Mouse (Mus musculus) heart, postnatal 25 days (tissue): ENCODE measurements around the gene Noxo1. TPM values are rescaled to one million over a fixed set of nuclear protein-coding genes. Genes with fewer than 3 reads are reported as not detected.
"Not testable (repeated sequence)": the region's sequence is repeated elsewhere in the genome, so short reads cannot be mapped to it uniquely, and the experiment has no call there.

Experiments used
- DNase-seq: peaks from one replicate; pipeline ENCODE4 v3.0.0; 2022; ENCODE audit warnings: low spot score
- intact Hi-C: fragments of 180-260 bp; cut with DNase I; formaldehyde crosslinking; loops from one replicate; pipeline ENCODE4 v1.15.1; 2025
- total RNA-seq, 2 experiments: library from RNA; stranded (reverse); gene quantifications; 2 replicates each; pipeline ENCODE4 v1.2.3; 2021

Gene Noxo1
- total RNA-seq, 2 experiments from 2014 or later = 0.50 to 0.55 TPM

DNA sequence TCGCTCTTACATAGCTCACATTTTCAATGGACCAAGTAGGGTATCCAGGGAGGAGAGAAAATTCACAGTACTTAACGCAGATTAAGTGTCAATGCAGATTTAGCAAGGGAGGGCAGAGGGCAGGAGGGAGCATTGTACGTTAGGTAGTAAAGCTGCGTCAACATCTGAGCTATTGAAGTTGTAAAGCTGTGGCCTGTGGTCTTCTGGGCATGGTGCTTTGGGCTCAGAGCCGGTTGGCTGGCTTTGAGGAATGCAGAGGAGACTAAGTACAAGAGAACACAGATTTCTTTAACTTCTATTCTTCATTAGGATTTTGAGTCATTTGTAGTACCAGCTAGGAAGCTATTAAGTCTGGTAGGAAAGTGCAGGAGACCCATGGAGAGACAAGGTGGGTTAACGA lies 19.5 kb downstream of the Noxo1 start:
- no peak for DNase-seq
- intact Hi-C loops = loop anchor here (5.0 kb wide), 1 partner anchor 188 kb away; the partner anchor contains the start of gene Traf7

- intact Hi-C loops = loop anchor here (5.0 kb wide), 1 partner anchor 189 kb away; the partner anchor contains the start of gene Traf7
- no peak for DNase-seq
These were observed 20.2 kb downstream of the Noxo1 start for GRCm38 (mm10) chr17:24716166-24716682.

GRCm38 (mm10) chr17:24717943-24718342 lies 21.9 kb downstream of the Noxo1 start, which contains the start of the genes Rnf151 and Rps2:
Gene Rnf151, minus strand, starts transcription at chr17:24718063.
Gene Rps2, plus strand, starts transcription at chr17:24718116.
- no peak for DNase-seq
- intact Hi-C loops = loop anchor here (5.0 kb wide), 1 partner anchor 191 kb away; the partner anchor contains the start of gene Traf7

- intact Hi-C loops = loop anchor here (5.0 kb wide), 1 partner anchor 192 kb away; the partner anchor contains the start of gene Traf7
These were observed 22.9 kb downstream of the Noxo1 start for GRCm38 (mm10) chr17:24718938-24719337.

GRCm38 (mm10) chr17:24719494-24720222 lies 23.6 kb downstream of the Noxo1 start:
- intact Hi-C loops = loop anchor here (5.0 kb wide), 1 partner anchor 192 kb away; the partner anchor contains the start of gene Traf7
- peak; percentile 97 for DNase-seq

More at GRCm38 (mm10) chr17:24718938-24719337, 22.9 kb downstream of the Noxo1 start:
- not testable (repeated sequence) for DNase-seq

- intact Hi-C loops, DNase-seq: not testable (repeated sequence)
These were observed 24.6 kb downstream of the Noxo1 start for GRCm38 (mm10) chr17:24720616-24721015.

DNA sequence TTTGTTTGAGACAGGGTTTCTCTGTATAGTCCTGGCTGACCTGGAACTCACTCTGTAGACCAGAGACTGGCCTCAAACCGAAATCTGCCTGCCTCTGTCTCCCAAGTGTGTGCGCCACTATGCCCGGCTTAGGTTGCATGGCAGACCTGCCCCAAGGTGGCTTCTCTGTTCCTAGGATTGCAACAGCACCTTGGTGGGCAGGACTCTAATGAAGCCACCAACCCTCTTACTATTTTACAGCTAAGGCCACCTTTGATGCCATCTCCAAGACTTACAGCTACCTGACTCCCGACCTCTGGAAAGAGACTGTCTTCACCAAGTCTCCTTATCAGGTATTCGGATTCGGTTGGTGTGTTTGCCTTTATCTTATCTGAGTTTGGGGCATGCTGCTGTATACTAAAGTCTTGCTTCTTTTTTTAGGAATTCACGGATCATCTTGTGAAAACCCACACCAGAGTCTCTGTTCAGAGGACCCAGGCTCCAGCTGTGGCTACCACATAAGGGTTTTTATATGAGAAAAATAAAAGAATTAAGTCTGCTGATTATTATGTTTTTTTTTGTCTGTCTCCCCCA lies 25.4 kb downstream of the Noxo1 start:
- intact Hi-C loops, DNase-seq: not testable (repeated sequence)

DNA sequence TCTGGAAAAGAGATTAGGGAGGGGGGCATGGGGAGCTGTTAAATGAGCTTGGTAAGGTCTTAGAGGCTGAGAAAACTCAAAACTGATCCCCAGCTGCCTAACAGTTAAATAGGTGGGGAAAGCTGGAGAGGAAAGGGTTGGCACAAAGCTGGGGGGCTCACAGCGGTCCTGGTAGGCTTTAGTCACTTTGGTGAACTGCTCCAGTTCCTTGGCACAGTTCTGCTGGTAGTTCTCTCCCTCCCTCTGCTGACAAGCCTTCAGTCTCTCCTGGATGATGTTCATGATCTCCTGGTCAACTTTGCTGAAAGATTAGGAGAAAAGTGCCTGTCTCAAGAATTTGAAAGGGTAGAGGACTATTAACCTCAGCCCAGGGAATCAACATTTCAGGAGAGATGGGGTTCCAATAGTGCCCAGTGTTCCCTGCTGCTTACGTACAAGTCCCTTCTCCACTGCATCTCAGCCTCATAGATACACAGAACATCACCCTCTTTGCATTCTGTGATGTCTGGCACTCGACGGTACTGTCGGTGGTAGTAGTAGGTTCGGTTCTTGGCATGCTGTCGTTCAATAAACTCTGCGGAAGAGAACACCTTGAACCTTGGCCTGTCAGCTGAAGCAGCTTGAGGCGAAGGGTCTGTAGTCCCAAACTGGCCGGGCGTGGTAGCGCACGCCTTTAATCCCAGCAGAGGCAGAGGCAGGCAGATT lies 26.3 kb downstream of the Noxo1 start:
- intact Hi-C loops = no loop called here
- no peak for DNase-seq

DNA sequence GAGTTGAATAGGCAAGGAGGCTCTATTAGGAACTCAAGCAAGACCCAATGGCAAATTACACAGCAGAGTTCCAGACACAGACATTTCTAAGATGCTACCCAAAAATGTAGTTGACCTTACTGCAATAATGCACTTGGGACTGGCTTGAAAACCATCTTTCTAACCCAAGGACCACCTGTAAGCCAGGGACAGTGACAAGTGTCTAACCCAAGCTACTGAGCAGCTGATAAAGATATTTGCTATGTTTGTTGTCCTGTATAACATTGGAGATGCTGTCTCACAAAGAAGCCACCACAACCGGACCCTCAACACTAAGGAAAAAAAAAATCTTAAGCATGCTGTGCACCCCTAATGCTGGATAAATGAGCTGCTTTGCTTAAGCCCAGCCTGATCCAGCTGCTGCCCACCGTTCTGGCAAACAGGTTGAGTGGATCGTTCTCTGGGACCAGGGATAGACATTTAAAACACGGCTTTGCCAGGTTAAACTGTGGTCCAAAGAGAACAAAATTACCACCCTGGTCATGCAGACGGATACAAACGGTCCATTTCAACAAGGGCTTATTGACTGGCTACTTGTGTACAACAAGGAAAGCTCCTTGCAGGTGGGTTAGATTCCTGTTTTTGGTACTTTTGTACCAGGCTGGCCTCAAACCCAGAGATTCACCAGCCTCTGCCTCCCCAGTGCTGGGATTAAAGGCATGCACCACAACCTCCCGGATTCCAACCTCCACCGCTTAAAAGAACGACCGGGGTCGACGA lies 27.3 kb downstream of the Noxo1 start:
- intact Hi-C loops = no loop called here
- no peak for DNase-seq

- intact Hi-C loops = no loop called here
- DNase-seq = no peak
These were observed 27.8 kb downstream of the Noxo1 start for GRCm38 (mm10) chr17:24723881-24724180.

GRCm38 (mm10) chr17:24724184-24724583 lies 28.1 kb downstream of the Noxo1 start, which contains the start of gene Ndufb10:
Gene Ndufb10, minus strand, starts transcription at chr17:24724478.
- intact Hi-C loops = no loop called here
- DNase-seq = peak; percentile 90

- intact Hi-C loops = no loop called here
- no peak for DNase-seq
These were observed 29.8 kb downstream of the Noxo1 start for GRCm38 (mm10) chr17:24725637-24726390.

- no peak for DNase-seq
- intact Hi-C loops = no loop called here
These were observed 31.6 kb downstream of the Noxo1 start, which contains the start of gene Rpl3l for GRCm38 (mm10) chr17:24727618-24728017. Gene Rpl3l, plus strand, starts transcription at chr17:24727820.

- no peak for DNase-seq
- intact Hi-C loops = no loop called here
These were observed 32.1 kb downstream of the Noxo1 start for GRCm38 (mm10) chr17:24728184-24728583.

- no peak for DNase-seq
- intact Hi-C loops = no loop called here
These were observed 33.0 kb downstream of the Noxo1 start for GRCm38 (mm10) chr17:24729067-24729466.

- DNase-seq = no peak
- intact Hi-C loops = loop anchor here (10.0 kb wide), 1 partner anchor 544 kb away; the partner anchor contains the start of gene Ube2i
These were observed 34.8 kb downstream of the Noxo1 start for GRCm38 (mm10) chr17:24730787-24731186.

DNA sequence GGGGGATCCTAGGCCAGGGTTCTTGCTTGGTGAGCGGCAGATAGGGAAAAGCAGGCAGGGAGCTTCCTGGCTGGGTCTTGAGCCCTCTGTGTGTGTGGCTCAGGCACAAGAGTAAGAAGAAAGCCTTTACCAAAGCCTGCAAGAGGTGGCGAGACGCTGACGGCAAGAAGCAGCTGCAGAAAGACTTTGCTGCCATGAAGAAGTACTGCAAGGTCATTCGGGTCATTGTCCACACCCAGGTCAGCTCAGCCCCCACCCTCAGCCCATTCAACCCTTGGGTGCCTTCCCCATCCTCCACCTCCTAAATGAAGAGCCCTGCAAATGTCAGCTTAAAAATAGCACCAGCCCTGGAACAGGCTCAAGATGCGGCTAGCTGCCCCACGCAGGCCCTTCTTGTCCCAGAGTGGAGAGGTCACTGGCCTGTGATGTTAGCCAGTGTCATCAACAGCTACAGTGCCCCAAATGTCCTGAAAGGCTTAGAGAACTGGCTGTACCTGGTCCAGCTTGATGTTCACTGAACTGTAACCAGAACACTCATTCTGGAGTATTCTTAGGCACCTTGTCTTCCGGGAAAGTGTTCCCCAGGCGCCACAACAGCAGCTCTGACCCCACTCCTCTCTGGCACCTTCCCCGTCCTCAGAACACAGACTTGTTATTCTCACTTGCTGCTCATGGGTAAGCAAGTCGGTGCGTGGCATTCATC lies 36.4 kb downstream of the Noxo1 start:
- intact Hi-C loops = loop anchor here (10.0 kb wide), 1 partner anchor 542 kb away; the partner anchor contains the start of gene Ube2i

More for the DNA sequence above, 36.4 kb downstream of the Noxo1 start:
- DNase-seq = no peak
